Mouse (Mus musculus) ES-E14 (cell line): ENCODE measurements around the gene U2af1. TPM values are rescaled to one million over a fixed set of nuclear protein-coding genes. Genes with fewer than 3 reads are reported as not detected.

Experiments used
- DNase-seq: peaks from one replicate; pipeline ENCODE4 v3.0.0-alpha.2; 2013; ENCODE audit warnings: low read depth, low spot score
- H3K27ac ChIP-seq: 2 replicates; pipeline ENCODE4 v1.5.1; 2012; ENCODE audit warnings: low read depth, mild to moderate bottlenecking, low read length, moderate library complexity, mixed read lengths; ENCODE audit not compliant: poor library complexity, insufficient read depth, severe bottlenecking
- H3K36me3 ChIP-seq: 2 replicates; pipeline ENCODE4 v1.6.1; 2012; ENCODE audit warnings: mild to moderate bottlenecking, low read length, moderate library complexity, mixed read lengths; ENCODE audit not compliant: control insufficient read depth, poor library complexity, insufficient read depth, severe bottlenecking
- H3K4me1 ChIP-seq, 2 experiments: fragments of 150-350 bp in 1 of 2; sonication (generic) in 1 of 2; 2 replicates each; pipeline ENCODE4 v1.6.1; 2012; ENCODE audit warnings: low read length in 2 of 2, mild to moderate bottlenecking in 1 of 2, mixed read lengths in 1 of 2; ENCODE audit not compliant: control insufficient read depth in 2 of 2, insufficient read depth in 2 of 2, poor library complexity in 1 of 2
- H3K4me3 ChIP-seq, 2 experiments: fragments of 150-350 bp in 1 of 2; sonication (generic) in 1 of 2; 2 replicates each; pipeline ENCODE4 v1.5.1; 2012; ENCODE audit warnings: low read length in 2 of 2, low read depth in 1 of 2, mild to moderate bottlenecking in 1 of 2, mixed read lengths in 1 of 2; ENCODE audit not compliant: insufficient read depth in 1 of 2, poor library complexity in 1 of 2, severe bottlenecking in 1 of 2
- H3K9ac ChIP-seq: 2 replicates; pipeline ENCODE4 v1.6.1; 2012; ENCODE audit warnings: low read depth, mild to moderate bottlenecking, low read length, mixed read lengths; ENCODE audit not compliant: poor library complexity, insufficient read depth, severe bottlenecking
- H3K9me3 ChIP-seq: fragments of 150-350 bp; sonication (generic); 2 replicates; pipeline ENCODE4 v1.6.1; 2012; ENCODE audit warnings: low read depth, mild to moderate bottlenecking, low read length; ENCODE audit not compliant: control insufficient read depth, insufficient read depth
- CHD2 ChIP-seq: IDR thresholded peaks from 2 replicates; pipeline ENCODE4 v1.6.1; 2014; ENCODE audit warnings: mild to moderate bottlenecking, low read depth, low read length, inconsistent platforms
- HCFC1 ChIP-seq: IDR thresholded peaks from 2 replicates; pipeline ENCODE4 v1.6.1; 2012; ENCODE audit warnings: low read length, inconsistent platforms, borderline replicate concordance; ENCODE audit not compliant: insufficient read depth
- MAFK ChIP-seq: IDR thresholded peaks from 2 replicates; pipeline ENCODE4 v1.6.1; 2014; ENCODE audit warnings: mild to moderate bottlenecking, low read depth, low read length, inconsistent platforms; ENCODE audit not compliant: insufficient read depth
- ZC3H11A ChIP-seq: IDR thresholded peaks from 2 replicates; pipeline ENCODE4 v1.6.1; 2012; ENCODE audit warnings: low read depth, mild to moderate bottlenecking, inconsistent platforms, low read length, borderline replicate concordance
- ZNF384 ChIP-seq: IDR thresholded peaks from 2 replicates; pipeline ENCODE4 v1.6.1; 2012; ENCODE audit warnings: low read depth, low read length, inconsistent platforms
- in situ Hi-C, 2 experiments: fragments of 600-800 bp; cut with MboI; formaldehyde crosslinking; loops; one replicate each; pipeline ENCODE4 v1.15.1; 2025; ENCODE audit warnings: low sequenced_read_pairs in 2 of 2, inconsistent platforms in 1 of 2; ENCODE audit not compliant: unreplicated experiment in 2 of 2
- total RNA-seq: library from RNA; depleted of rRNA; stranded (reverse); fragments of 300-350 nt; gene quantifications from 2 replicates; pipeline ENCODE4 v1.2.3, GENCODE M21; 2012; rRNA removed

Gene U2af1
- total RNA-seq, 1 experiment = 238 TPM

DNA sequence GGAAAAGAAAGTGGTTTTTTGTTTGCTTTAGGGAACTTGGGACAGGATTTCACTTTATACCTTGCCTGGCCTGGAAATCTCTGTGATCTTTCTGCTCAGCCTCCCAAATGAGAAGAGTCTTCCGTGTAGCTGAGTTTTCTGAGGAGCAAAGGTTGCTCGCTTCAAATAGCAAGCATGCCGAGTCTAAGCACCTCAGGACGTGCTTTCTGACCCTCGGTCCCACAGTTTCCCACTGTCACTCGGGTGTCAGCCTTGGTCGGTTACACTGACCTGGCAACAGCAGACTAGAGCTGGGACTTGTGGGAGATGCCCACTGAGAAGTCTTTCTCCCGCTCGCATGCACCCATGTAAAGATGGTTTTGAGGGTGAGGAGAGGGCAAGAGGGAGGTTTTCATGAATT lies 60.7 kb downstream of the U2af1 start:
- Histone ChIP-seq H3K4me3 (no peak overlapping the region), H3K9ac (no peak overlapping the region), H3K27ac (no peak overlapping the region), H3K4me1 (no peaks in the 10 kb centered on the region), H3K36me3 (peaks cover 15% of the 10 kb centered on the region), H3K9me3 (no peaks in the 10 kb centered on the region)
- in situ Hi-C loops = no loop called here
- TF ChIP-seq MAFK = no peak
- TF ChIP-seq ZNF384 = no peak
- TF ChIP-seq CHD2 = no peak
- no peak for TF ChIP-seq HCFC1
- no peak for TF ChIP-seq ZC3H11A
- DNase-seq = no peak

Other genes starting within 250 kb of the U2af1 start
- gene Wdr4, start 138.9 kb downstream of the U2af1 start, total RNA-seq = 56.6 and 58.5 TPM in 2 replicates
- gene Ndufv3, start 138.8 kb downstream of the U2af1 start, total RNA-seq = 206 and 242 TPM in 2 replicates
- gene Pknox1, start 94.2 kb downstream of the U2af1 start, total RNA-seq = 16.3 and 20.8 TPM in 2 replicates
- gene Cbs, start 21.7 kb downstream of the U2af1 start, total RNA-seq = 8.6 and 15.5 TPM in 2 replicates
- 0.36 TPM in 1 of 2 replicates, not detected in the other for gene Cryaa, start 18.9 kb upstream of the U2af1 start, total RNA-seq
- 35.0 and 41.2 TPM in 2 replicates for gene Sik1, start 196.9 kb upstream of the U2af1 start, total RNA-seq